Mouse (Mus musculus) T-cell, adult 66 days (primary cell): ENCODE measurements around the gene Olfr904. TPM values are rescaled to one million over a fixed set of nuclear protein-coding genes. Genes with fewer than 3 reads are reported as not detected.

ENCODE experiments used
- total RNA-seq, 2 experiments: library from RNA; stranded (reverse); gene quantifications; 3 replicates in 1 of 2; 4 replicates in 1 of 2; pipeline ENCODE4 v1.2.4; 2023

Gene Olfr904
- not detected for total RNA-seq

DNA sequence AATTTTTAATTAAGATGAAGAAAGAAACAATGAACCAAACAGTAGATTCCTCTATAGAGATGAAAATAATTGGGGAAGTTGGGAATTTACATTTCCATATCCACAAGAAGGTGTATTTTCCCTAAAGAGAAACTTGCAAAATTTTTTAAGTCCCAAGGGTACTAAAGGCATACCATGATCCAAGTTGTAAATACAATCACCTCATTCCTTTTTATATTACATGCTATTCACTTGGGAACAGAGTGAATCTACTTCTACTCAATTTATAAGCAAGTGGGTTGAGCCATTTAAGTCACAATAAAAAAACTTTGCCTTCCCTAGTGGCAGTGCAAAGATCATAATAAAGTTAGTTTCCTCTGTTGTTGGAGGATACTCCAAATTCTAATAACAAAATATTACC lies at the start of gene Olfr904:
Gene Olfr904 (plus strand): TSS at position 301 of the 400 bp plus-strand sequence.

DNA sequence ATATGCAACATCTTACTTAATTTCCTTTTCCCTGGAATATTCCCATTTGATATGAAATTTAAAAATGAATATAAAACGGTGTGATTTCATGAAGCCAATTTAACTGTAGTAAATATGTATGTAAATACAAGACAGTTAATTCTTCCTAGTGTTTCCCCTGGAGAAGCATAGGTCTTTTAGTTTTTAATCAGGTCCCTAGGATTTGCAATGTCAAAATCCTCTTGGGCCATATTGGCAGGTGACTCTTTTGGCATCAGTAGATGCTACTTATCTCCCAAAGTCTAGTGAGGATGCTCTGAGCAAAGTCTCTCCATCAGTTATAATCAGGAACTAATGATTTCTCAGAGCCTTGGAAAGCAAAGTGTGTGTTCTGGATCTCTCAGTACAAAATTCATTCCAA lies 33.8 kb upstream of the Olfr904 start, which contains the start of gene Olfr901:
Gene Olfr901 (plus strand): TSS at position 301 of the 400 bp plus-strand sequence.

DNA sequence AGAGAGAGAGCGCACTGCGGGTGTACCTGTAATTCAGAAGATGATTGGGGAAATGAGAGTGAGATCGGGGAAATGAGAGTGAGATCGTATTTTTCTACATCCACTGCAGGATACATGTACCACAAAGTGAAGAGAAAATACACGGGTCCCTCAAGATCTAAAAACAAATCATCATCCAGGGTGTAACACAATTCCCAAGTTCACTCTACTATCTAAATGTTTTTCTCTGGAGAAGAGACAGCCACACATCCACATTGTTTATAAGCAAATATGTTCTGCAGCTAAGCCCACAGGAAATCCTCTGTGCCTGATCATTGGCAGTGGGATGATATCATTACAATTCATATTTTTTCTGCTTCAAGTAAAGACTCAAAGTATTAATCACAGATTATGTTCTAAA lies 15.6 kb upstream of the Olfr904 start, which contains the start of gene Olfr902:
Gene Olfr902 (plus strand): TSS at position 301 of the 400 bp plus-strand sequence.

DNA sequence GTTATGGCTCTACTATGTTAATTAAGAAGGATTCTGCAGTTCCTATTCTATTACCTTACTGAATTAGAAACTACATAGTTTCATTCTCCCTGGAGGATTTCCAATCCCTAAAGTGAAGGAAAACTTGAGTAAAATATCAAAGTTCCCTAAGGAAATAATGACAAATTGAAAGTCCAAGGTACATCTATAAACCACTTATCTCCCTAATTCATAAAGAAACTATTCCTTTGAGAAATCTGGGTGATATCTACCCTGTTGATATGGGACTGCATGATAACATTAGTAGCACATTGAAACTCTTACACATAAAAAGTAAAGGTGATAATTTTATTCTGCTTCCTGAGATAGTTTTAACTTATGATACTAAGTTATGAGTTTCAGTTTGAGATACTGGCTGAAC lies 7.9 kb downstream of the Olfr904 start, which contains the start of gene Olfr905:
Gene Olfr905 (plus strand): TSS at position 301 of the 400 bp plus-strand sequence.

DNA sequence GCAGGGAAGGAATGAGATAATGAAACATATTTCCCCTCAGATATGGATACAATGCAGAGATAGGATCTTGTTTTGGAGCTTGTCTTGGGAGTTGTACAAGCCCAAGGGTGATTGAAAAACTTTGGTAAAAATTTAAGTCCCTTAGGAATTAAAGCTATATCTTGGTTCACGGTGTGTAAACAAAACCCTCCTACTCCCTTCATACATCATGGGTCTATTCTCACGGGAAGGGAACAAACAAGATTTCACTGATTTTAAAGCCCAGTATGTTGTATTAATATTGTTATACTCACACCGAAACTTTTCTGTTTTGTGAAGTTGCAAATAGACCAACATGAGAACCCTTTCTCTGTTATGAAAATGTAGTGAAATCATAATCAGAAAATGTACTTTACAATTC lies 23.8 kb downstream of the Olfr904 start, which contains the start of gene Olfr906:
Gene Olfr906 (plus strand): TSS at position 301 of the 400 bp plus-strand sequence.

DNA sequence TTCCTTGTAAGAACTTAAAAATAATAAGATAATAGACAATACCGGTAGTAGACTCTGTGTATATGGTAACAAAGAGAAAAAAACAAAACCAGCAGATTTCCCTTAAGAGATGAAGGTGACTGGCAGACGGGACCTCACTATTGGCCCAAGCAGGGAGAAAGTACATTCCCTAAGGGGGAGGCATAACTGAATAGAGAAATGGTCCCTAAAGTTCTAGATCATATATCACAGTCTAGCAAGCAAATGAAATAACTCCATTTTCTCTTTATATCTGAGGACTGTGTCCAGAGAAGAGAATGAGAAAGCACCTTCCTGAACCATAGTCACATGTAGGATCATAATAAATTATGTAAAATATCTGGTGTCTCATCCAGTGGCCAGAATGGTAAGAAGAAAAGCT lies 32.6 kb downstream of the Olfr904 start, which contains the start of gene Olfr907:
Gene Olfr907 (plus strand): TSS at position 301 of the 400 bp plus-strand sequence.

Other genes starting within 250 kb of the Olfr904 start
- gene Olfr894, start 245.1 kb upstream of the Olfr904 start, total RNA-seq, result not detected
- gene Olfr143, start 210.4 kb upstream of the Olfr904 start, total RNA-seq, result not detected
- gene Olfr895, start 195.3 kb upstream of the Olfr904 start, total RNA-seq, result not detected
- not detected for gene Olfr896-ps1, start 172.0 kb upstream of the Olfr904 start, total RNA-seq
- gene Olfr25, start 134.1 kb upstream of the Olfr904 start, total RNA-seq, result not detected
- gene Olfr898, start 114.7 kb upstream of the Olfr904 start, total RNA-seq, result not detected
- not detected for gene Olfr250, start 96.2 kb upstream of the Olfr904 start, total RNA-seq
- gene Olfr251, start 86.1 kb upstream of the Olfr904 start, total RNA-seq, result not detected
- gene Olfr147, start 61.4 kb upstream of the Olfr904 start, total RNA-seq, result not detected
- not detected for gene Olfr901, start 33.7 kb upstream of the Olfr904 start, total RNA-seq
- gene Olfr902, start 15.5 kb upstream of the Olfr904 start, total RNA-seq, result not detected
- not detected for gene Olfr905, start 8.0 kb downstream of the Olfr904 start, total RNA-seq
- gene Olfr906, start 23.9 kb downstream of the Olfr904 start, total RNA-seq, result not detected
- gene Olfr907, start 32.7 kb downstream of the Olfr904 start, total RNA-seq, result not detected
- gene Olfr911-ps1, start 58.4 kb downstream of the Olfr904 start, total RNA-seq, result not detected
- gene Olfr910, start 74.7 kb downstream of the Olfr904 start, total RNA-seq, result not detected
- gene Olfr912, start 117.0 kb downstream of the Olfr904 start, total RNA-seq, result not detected
- not detected for gene Olfr913, start 129.6 kb downstream of the Olfr904 start, total RNA-seq
- not detected for gene Olfr914, start 142.0 kb downstream of the Olfr904 start, total RNA-seq
- gene Olfr916, start 196.7 kb downstream of the Olfr904 start, total RNA-seq, result not detected
- not detected for gene Olfr917, start 202.7 kb downstream of the Olfr904 start, total RNA-seq
- gene Olfr918, start 211.5 kb downstream of the Olfr904 start, total RNA-seq, result not detected
- not detected for gene Olfr919, start 240.5 kb downstream of the Olfr904 start, total RNA-seq